Mouse (Mus musculus) kidney, embryonic 16.5 days (tissue): Measurements from ENCODE around the gene Ccp110. TPM values are rescaled to one million over a fixed set of nuclear protein-coding genes. Genes with fewer than 3 reads are reported as not detected.

Experiments used
- ATAC-seq: fragments of 200-750 bp; cut with Nextera tagmentation; 2 replicates; pipeline ENCODE4 v1.8.0; 2017; ENCODE audit warnings: moderate TSS enrichment; ENCODE audit not compliant: low FRiP score, low TSS enrichment
- H3K27ac ChIP-seq: fragments of 300-500 bp; sonication (generic); 2 replicates; pipeline ENCODE4 v1.5.1; 2014; ENCODE audit warnings: low read length
- H3K27me3 ChIP-seq: fragments of 300-500 bp; sonication (generic); 2 replicates; pipeline ENCODE4 v1.6.1; 2014; ENCODE audit warnings: low read length, control low read depth, mixed read lengths; ENCODE audit not compliant: insufficient read depth
- H3K36me3 ChIP-seq: fragments of 300-500 bp; sonication (generic); 2 replicates; pipeline ENCODE4 v1.6.1; 2014; ENCODE audit warnings: low read length, control low read depth, mixed read lengths; ENCODE audit not compliant: insufficient read depth
- H3K4me1 ChIP-seq: fragments of 300-500 bp; sonication (generic); 2 replicates; pipeline ENCODE4 v1.6.1; 2014; ENCODE audit warnings: low read length, control low read depth, mixed read lengths; ENCODE audit not compliant: insufficient read depth
- H3K4me2 ChIP-seq: fragments of 300-500 bp; sonication (generic); replicated peaks from 2 replicates; pipeline ENCODE4 v1.6.1; 2014; ENCODE audit warnings: low read depth, low read length
- H3K4me3 ChIP-seq: fragments of 300-500 bp; sonication (generic); 2 replicates; pipeline ENCODE4 v1.5.1; 2014; ENCODE audit warnings: mild to moderate bottlenecking, low read length
- H3K9ac ChIP-seq: fragments of 300-500 bp; sonication (generic); replicated peaks from 2 replicates; pipeline ENCODE4 v1.6.1; 2014; ENCODE audit warnings: low read length
- H3K9me3 ChIP-seq: fragments of 300-500 bp; sonication (generic); 2 replicates; pipeline ENCODE4 v1.6.1; 2016; ENCODE audit warnings: low read length, control low read depth
- WGBS: fragments of 180-500 bp; shearing (Covaris S2); extraction: QIAGEN DNeasy Blood & Tissue Kit; methylation state at CpG from one replicate; pipeline ENCODE4 v1.1.7; 2014; 5-methylcytosine and 5-hydroxymethylcytosine counted together
- polyA plus RNA-seq: library from polyadenylated mRNA; unstranded; fragments of >200 nt; fragmentation: Nextera tagmentation; extraction: Ambion mirVana; gene quantifications from 2 replicates; pipeline ENCODE4 v1.2.1, GENCODE M21; 2015

Gene Ccp110
- polyA plus RNA-seq, 1 experiment from 2014 or later = 20.0 TPM

DNA sequence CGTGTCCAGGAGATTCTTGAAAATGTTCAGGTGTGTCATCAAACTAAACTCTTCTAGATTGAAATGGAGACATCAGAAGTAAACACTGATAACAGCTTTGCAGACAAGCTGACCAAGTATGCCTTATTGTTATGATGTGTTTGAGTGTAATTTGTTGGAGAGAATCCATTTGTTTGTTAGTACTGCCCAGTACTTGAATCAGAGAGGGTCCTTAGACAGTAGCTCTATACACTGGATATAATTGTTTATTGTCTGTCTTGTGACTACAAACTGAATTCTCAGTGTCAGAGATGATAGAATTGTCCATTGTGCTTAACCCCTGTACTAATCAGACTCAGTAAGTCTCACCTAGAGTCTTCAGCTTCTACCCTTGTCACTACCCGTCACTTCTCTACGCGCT, 5.7 kb downstream of the Ccp110 start:
- H3K4me1 ChIP-seq = peaks cover 7% of the 10 kb centered on the region; the same call in 1 of the 2 replicates
- WGBS = 95% methylated on average over 4 of the region's 4 CpGs
- peaks cover 23% of the 10 kb centered on the region; the same call in 1 of the 2 replicates for H3K36me3 ChIP-seq
- no peak overlapping the region for H3K9ac ChIP-seq
- H3K4me2 ChIP-seq = no peak overlapping the region
- H3K27ac ChIP-seq = no peak overlapping the region
- ATAC-seq = no peak
- no peaks in the 10 kb centered on the region for H3K9me3 ChIP-seq
- no peak overlapping the region for H3K4me3 ChIP-seq
- H3K27me3 ChIP-seq = no peaks in the 10 kb centered on the region

GRCm38 (mm10) chr7:118723927-118724326, 11.6 kb downstream of the Ccp110 start:
- H3K9ac ChIP-seq = no peak overlapping the region
- no peaks in the 10 kb centered on the region for H3K9me3 ChIP-seq
- H3K4me1 ChIP-seq = no peaks in the 10 kb centered on the region
- peaks cover 39% of the 10 kb centered on the region for H3K36me3 ChIP-seq
- H3K4me3 ChIP-seq = no peak overlapping the region
- WGBS = 94% methylated on average over 9 of the region's 9 CpGs
- no peaks in the 10 kb centered on the region for H3K27me3 ChIP-seq
- H3K4me2 ChIP-seq = no peak overlapping the region
- ATAC-seq = no peak
- no peak overlapping the region for H3K27ac ChIP-seq

- H3K9me3 ChIP-seq = no peaks in the 10 kb centered on the region
- H3K4me3 ChIP-seq = no peak overlapping the region
- H3K4me1 ChIP-seq = no peaks in the 10 kb centered on the region
- H3K36me3 ChIP-seq = peaks cover 42% of the 10 kb centered on the region
- ATAC-seq = no peak
- no peaks in the 10 kb centered on the region for H3K27me3 ChIP-seq
- 79% methylated on average over 2 of the region's 2 CpGs for WGBS
- no peak overlapping the region for H3K4me2 ChIP-seq
- H3K9ac ChIP-seq = no peak overlapping the region
- no peak overlapping the region for H3K27ac ChIP-seq
These were observed 13.1 kb downstream of the Ccp110 start for GRCm38 (mm10) chr7:118725459-118725858.

DNA sequence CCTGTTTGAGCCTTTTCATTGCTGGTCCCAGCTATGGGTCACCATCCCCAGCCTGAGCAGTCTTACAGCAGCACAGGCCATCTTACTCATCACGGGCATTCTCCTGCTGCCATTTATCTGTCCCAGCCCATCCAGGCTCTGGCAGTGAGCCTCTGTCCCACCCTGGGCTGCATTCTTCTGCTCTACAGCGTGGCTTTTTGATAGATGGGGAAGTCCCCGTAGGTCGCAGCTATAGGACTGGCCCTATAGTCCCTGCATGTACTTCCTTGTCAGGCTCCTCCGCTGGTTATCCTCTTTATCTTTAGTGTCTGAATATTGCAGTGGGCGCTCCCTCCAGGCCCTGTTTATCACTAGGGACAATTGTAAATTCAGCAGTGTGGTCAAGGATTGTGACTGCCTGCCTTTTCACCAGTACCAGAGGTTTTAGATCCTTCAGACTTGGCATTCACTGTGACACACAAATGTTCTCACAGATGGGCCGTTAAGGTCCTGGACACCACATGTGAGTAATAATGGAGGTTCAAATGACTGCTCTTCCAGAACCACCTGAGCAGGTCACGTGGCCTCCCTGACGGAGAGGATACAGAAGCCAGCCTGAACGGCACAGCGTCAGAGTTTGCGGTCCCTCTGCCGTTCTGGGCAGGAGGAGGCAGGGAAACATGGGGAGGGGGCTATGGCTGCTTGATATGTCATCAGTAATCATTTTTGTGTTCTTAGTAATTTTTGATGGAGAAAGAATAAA, 16.7 kb downstream of the Ccp110 start:
- Histone ChIP-seq H3K27me3 (no peaks in the 10 kb centered on the region), H3K36me3 (peaks cover 32% of the 10 kb centered on the region), H3K9ac (no peak overlapping the region), H3K4me2 (no peak overlapping the region), H3K4me1 (no peaks in the 10 kb centered on the region), H3K4me3 (no peak overlapping the region), H3K27ac (no peak overlapping the region), H3K9me3 (no peaks in the 10 kb centered on the region)
- 91% methylated on average over 13 of the region's 13 CpGs for WGBS
- no peak for ATAC-seq

GRCm38 (mm10) chr7:118731781-118732180, 19.4 kb downstream of the Ccp110 start:
- ATAC-seq = no peak
- no peaks in the 10 kb centered on the region for H3K9me3 ChIP-seq
- H3K4me2 ChIP-seq = no peak overlapping the region
- H3K4me3 ChIP-seq = no peak overlapping the region
- peaks cover 20% of the 10 kb centered on the region; the same call in 1 of the 2 replicates for H3K36me3 ChIP-seq
- no peaks in the 10 kb centered on the region for H3K27me3 ChIP-seq
- H3K27ac ChIP-seq = no peak overlapping the region
- WGBS = 87% methylated on average over 3 of the region's 3 CpGs
- H3K4me1 ChIP-seq = no peaks in the 10 kb centered on the region
- no peak overlapping the region for H3K9ac ChIP-seq

GRCm38 (mm10) chr7:118733225-118733624, 20.9 kb downstream of the Ccp110 start:
- H3K36me3 ChIP-seq = peaks cover 19% of the 10 kb centered on the region
- no peaks in the 10 kb centered on the region for H3K4me1 ChIP-seq
- no peaks in the 10 kb centered on the region for H3K9me3 ChIP-seq
- no peak overlapping the region for H3K9ac ChIP-seq
- H3K27ac ChIP-seq = no peak overlapping the region
- H3K4me3 ChIP-seq = no peak overlapping the region
- no peaks in the 10 kb centered on the region for H3K27me3 ChIP-seq
- no peak for ATAC-seq
- no peak overlapping the region for H3K4me2 ChIP-seq
- WGBS = 92% methylated on average over 13 of the region's 13 CpGs

DNA sequence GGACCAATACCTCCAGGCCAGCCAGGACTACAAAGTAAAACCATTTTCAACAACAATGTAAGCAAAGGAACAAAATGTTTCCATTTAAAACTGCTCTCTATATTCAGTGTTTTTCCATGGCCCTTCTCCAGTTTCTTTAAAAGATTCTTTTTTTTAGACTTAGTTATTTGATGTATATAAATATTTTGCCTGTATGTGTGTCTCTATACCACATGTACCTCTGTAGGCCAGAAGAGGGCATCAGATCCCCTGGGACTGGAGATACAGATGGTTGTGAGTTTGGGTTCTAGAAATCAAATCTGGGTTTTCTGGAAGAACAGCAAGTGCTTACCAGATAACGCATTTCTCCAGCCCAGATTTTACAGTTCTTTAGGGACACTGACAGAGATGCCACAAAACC, 26.4 kb downstream of the Ccp110 start:
- Histone ChIP-seq H3K4me3 (no peak overlapping the region), H3K27ac (no peak overlapping the region), H3K27me3 (no peaks in the 10 kb centered on the region), H3K9ac (no peak overlapping the region), H3K4me1 (peaks cover 7% of the 10 kb centered on the region), H3K9me3 (no peaks in the 10 kb centered on the region), H3K4me2 (no peak overlapping the region), H3K36me3 (peaks cover 8% of the 10 kb centered on the region)
- no peak for ATAC-seq
- WGBS = 79% methylated on average over 1 of the region's 1 CpGs

DNA sequence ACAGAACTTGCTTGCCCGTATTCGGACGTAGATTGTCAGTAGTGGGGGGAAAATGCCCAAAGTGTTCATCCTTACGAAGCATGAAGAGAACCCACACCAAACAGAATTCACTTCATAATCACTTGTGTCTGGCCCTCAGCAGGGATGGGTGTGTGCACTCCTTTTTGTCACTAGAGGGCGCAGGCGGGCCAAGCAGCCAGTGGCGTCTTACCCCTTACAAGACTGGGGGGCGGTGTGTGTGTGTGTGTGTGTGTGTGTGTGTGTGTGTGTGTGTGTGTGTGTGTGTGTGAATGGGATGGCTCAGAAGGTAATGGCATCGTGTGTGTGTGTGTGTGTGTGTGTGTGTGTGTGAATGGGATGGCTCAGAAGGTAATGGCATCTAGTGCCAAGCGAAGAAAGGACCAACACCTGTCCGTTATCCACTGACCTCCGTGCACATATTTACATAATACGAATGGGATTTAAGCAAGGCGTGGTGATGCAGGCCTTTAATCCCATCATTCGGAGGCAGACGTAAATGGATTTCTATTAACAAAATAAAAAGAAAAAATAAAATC, 27.7 kb downstream of the Ccp110 start, which contains the start of gene Vps35l:
Gene Vps35l, plus strand, starts transcription at position 252 of the 557 bp plus-strand sequence.
- Histone ChIP-seq H3K27me3 (no peaks in the 10 kb centered on the region), H3K9me3 (no peaks in the 10 kb centered on the region), H3K36me3 (peaks cover 5% of the 10 kb centered on the region), H3K4me2 (peak within 1 kb of the TSS; percentile 91), H3K4me3 (peak within 1 kb of the TSS; percentile 83), H3K9ac (peak within 1 kb of the TSS; percentile 78), H3K4me1 (peaks cover 7% of the 10 kb centered on the region), H3K27ac (peak within 1 kb of the TSS; percentile 58; the same call in 1 of the 2 replicates)
- 1% methylated on average over 16 of the region's 16 CpGs for WGBS
- peak; percentile 86 for ATAC-seq

DNA sequence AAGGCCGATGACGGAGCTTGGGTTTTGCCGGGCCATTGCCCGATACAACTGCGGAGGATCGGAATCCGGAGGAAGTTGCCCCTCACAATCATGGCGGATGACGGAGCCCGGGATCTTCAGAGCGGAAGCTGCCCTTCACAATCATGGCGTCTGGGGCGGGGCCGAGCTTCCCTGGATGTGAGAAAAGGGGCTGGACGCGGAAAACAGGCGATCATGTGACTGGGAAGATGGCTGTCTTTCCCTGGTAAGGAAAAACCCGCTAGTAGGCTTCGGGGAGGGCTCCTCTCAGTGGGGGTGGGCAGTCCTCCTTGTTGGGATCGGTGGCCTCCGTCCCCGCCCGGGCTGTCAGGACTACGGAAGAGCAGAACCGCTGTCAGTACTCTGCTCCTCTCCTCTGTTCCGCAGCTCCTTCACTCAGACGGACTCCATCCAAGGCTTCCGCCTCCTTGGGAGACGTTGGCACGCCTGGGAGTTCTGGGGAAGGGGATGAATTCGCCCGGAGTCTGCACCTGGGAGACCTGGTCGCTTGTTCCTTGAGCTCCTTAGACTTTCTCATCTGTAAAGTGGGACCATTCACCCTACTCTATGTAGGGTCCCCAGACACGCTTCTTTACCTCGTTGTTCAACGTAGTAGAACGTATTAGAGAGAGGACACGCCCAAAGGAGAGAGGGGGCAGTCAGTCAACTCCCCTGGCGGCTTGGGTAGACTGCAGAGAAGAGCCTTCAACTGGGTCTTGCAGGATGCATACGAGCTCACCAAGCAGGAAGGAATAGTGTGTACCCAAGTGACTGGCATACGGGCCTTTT, 28.4 kb downstream of the Ccp110 start:
- H3K27ac ChIP-seq = peak overlapping the region; percentile 58; the same call in 1 of the 2 replicates
- no peaks in the 10 kb centered on the region for H3K27me3 ChIP-seq

More for the DNA sequence above, 28.4 kb downstream of the Ccp110 start:
- Histone ChIP-seq H3K4me2 (peak overlapping the region; percentile 91), H3K36me3 (peaks cover 5% of the 10 kb centered on the region; the same call in 1 of the 2 replicates), H3K9ac (peak overlapping the region; percentile 78), H3K4me1 (peaks cover 7% of the 10 kb centered on the region), H3K9me3 (no peaks in the 10 kb centered on the region), H3K4me3 (peak overlapping the region; percentile 83)
- peak; percentile 95 for ATAC-seq
- WGBS = 2% methylated on average over 41 of the region's 41 CpGs
